Mouse (Mus musculus) hindbrain, embryonic 11.5 days (tissue): ENCODE measurements around the gene Gm8879. TPM values are rescaled to one million over a fixed set of nuclear protein-coding genes. Genes with fewer than 3 reads are reported as not detected.
"Not testable (repeated sequence)": the region's sequence is repeated elsewhere in the genome, so short reads cannot be mapped to it uniquely, and the experiment has no call there.

Experiments
- ATAC-seq: fragments of 200-750 bp; cut with Nextera tagmentation; 2 replicates; pipeline ENCODE4 v1.8.0; 2017; ENCODE audit warnings: mild to moderate bottlenecking, moderate TSS enrichment, moderate library complexity; ENCODE audit not compliant: low FRiP score
- DNase-seq: peaks from one replicate; pipeline ENCODE4 v3.0.0-alpha.2; 2015; ENCODE audit warnings: low spot score
- H3K27ac ChIP-seq: fragments of 300-500 bp; sonication (generic); 2 replicates; pipeline ENCODE4 v1.5.1; 2014; ENCODE audit warnings: mild to moderate bottlenecking, low read depth, low read length
- H3K27me3 ChIP-seq: fragments of 300-500 bp; sonication (generic); 2 replicates; pipeline ENCODE4 v1.6.1; 2014; ENCODE audit warnings: mild to moderate bottlenecking, low read length, moderate library complexity, mixed read lengths; ENCODE audit not compliant: control insufficient read depth, insufficient read depth
- H3K36me3 ChIP-seq: fragments of 300-500 bp; sonication (generic); 2 replicates; pipeline ENCODE4 v1.6.1; 2014; ENCODE audit warnings: mild to moderate bottlenecking, low read length, moderate library complexity, mixed read lengths; ENCODE audit not compliant: control insufficient read depth, insufficient read depth
- H3K4me1 ChIP-seq: fragments of 300-500 bp; sonication (generic); replicated peaks from 2 replicates; pipeline ENCODE4 v1.6.1; 2014; ENCODE audit warnings: low read length, mixed read lengths; ENCODE audit not compliant: control insufficient read depth, insufficient read depth
- H3K4me2 ChIP-seq: fragments of 300-500 bp; sonication (generic); replicated peaks from 2 replicates; pipeline ENCODE4 v1.6.1; 2014; ENCODE audit warnings: mild to moderate bottlenecking, low read depth, low read length
- H3K4me3 ChIP-seq: fragments of 300-500 bp; sonication (generic); 2 replicates; pipeline ENCODE4 v1.5.1; 2014; ENCODE audit warnings: low read depth, low read length
- H3K9ac ChIP-seq: fragments of 300-500 bp; sonication (generic); 2 replicates; pipeline ENCODE4 v1.6.1; 2014; ENCODE audit warnings: low read depth, low read length
- H3K9me3 ChIP-seq: fragments of 300-500 bp; sonication (generic); 2 replicates; pipeline ENCODE4 v1.6.1; 2016; ENCODE audit warnings: low read length; ENCODE audit not compliant: control insufficient read depth
- WGBS: fragments of 180-500 bp; shearing (Covaris S2); extraction: QIAGEN DNeasy Blood & Tissue Kit; methylation state at CpG from one replicate; pipeline ENCODE4 v1.1.7; 2014; 5-methylcytosine and 5-hydroxymethylcytosine counted together
- polyA plus RNA-seq: library from polyadenylated mRNA; unstranded; fragments of >200 nt; fragmentation: Nextera tagmentation; extraction: Ambion mirVana; gene quantifications from 2 replicates; pipeline ENCODE4 v1.2.1, GENCODE M21; 2014

The Gm8879 gene
- not detected in 2 replicates for polyA plus RNA-seq

DNA sequence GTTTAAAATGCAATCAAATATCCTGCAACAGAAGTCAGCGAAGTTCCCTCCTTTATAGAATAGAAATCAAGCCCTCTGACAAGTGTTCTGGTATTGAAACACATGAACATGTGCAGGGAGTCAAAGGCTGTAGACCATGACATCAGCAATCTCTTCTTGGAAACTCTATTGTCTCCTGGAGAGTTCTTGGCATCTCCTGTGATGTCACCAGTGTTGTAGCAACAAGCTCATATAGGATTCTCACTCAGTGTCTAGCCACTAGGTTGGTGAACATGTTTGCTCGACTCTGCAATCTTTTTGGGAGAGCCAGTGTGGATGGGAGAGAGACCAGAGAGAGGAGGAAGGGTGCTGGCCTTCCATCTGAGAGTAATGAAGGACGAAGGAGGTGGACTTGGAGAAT lies at the start of gene Gm8879:
TSS of gene Gm8879 (plus strand) at position 301 of the 400 bp plus-strand sequence.
- H3K36me3 ChIP-seq, H3K4me1 ChIP-seq, H3K4me3 ChIP-seq, ATAC-seq, H3K4me2 ChIP-seq, H3K27me3 ChIP-seq, H3K9ac ChIP-seq, H3K9me3 ChIP-seq, DNase-seq, H3K27ac ChIP-seq: not testable (repeated sequence)
- no CpG with 5 or more reads among the region's 3 CpGs for WGBS

- not testable (repeated sequence) for H3K4me2 ChIP-seq, H3K4me1 ChIP-seq, H3K27ac ChIP-seq, ATAC-seq, H3K9me3 ChIP-seq, H3K4me3 ChIP-seq, H3K27me3 ChIP-seq, H3K9ac ChIP-seq, H3K36me3 ChIP-seq, DNase-seq
- 96% methylated on average over 12 of the region's 12 CpGs for whole genome bisulfite sequencing
These were observed 10.6 kb downstream of the Gm8879 start for GRCm38 (mm10) chr5:11138031-11138430.

Other genes starting within 250 kb of the Gm8879 start
- gene Gm8871, start 179.8 kb upstream of the Gm8879 start, polyA plus RNA-seq: not detected in 2 replicates
- not detected in 2 replicates for gene Gm8857, start 179.8 kb upstream of the Gm8879 start, polyA plus RNA-seq
- gene Gm5861, start 55.4 kb downstream of the Gm8879 start, polyA plus RNA-seq: not detected in 2 replicates
- gene Gm8890, start 128.4 kb downstream of the Gm8879 start, polyA plus RNA-seq: not detected in 2 replicates
- gene Speer1, start 213.9 kb downstream of the Gm8879 start, polyA plus RNA-seq: not detected in 2 replicates